Mouse (Mus musculus): ENCODE measurements around the gene Lrif1. TPM values are rescaled to one million over a fixed set of nuclear protein-coding genes. Genes with fewer than 3 reads are reported as not detected.

The Lrif1 gene
- 8.6 and 9.6 TPM in 2 replicates for polyA plus RNA-seq (2015; fragmentation: Nextera tagmentation; extraction: Ambion mirVana)

DNA sequence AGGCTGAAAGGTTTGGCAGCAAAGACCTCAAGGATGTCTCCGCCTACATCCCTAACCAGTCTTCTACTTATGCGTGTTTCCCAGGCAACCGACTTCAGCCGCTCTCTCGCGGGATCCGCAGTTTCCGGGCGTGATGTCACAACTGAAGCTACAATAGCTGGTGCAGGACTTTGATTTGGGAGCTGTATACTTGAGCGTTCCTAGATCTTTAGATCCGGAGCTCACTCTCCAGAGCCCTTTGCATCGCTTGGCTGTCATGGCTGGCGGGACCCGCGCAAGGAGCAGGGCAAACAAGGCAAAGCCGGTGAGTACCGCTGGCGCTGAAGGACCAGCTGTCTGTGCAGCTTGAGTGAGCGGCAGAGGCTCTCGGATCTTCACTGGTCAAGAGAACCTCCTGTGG, at the start of gene Lrif1:
Gene Lrif1 (plus strand): TSS at position 158 of the 400 bp plus-strand sequence.

Other genes with a start within 250 kb of the Lrif1 start
- 37.4 and 39.8 TPM in 2 replicates for gene Dennd2d, start 202.6 kb upstream of the Lrif1 start, polyA plus RNA-seq (2015; fragmentation: Nextera tagmentation; extraction: Ambion mirVana)
- 82.9 and 89.5 TPM in 2 replicates for gene Dram2, start 137.2 kb upstream of the Lrif1 start, polyA plus RNA-seq (2015; fragmentation: Nextera tagmentation; extraction: Ambion mirVana)
- gene Cept1, start 137.2 kb upstream of the Lrif1 start, polyA plus RNA-seq (2015; fragmentation: Nextera tagmentation; extraction: Ambion mirVana) = 42.9 and 47.0 TPM in 2 replicates
- 14.0 and 63.4 TPM in 2 replicates for gene Cd53, start 105.2 kb downstream of the Lrif1 start, polyA plus RNA-seq (2015; fragmentation: Nextera tagmentation; extraction: Ambion mirVana)
- not detected in 2 replicates for gene Olfr266, start 141.3 kb downstream of the Lrif1 start, polyA plus RNA-seq (2015; fragmentation: Nextera tagmentation; extraction: Ambion mirVana)